Mouse (Mus musculus) ovary, postnatal 14 days (tissue): Measurements from ENCODE around the gene Cdc42se1.

ENCODE experiments used
- DNase-seq: peaks from one replicate; pipeline ENCODE4 v3.0.0; 2022; ENCODE audit warnings: low spot score

Gene Cdc42se1

GRCm38 (mm10) chr3:95250783-95251424 is 22.4 kb downstream of the Cdc42se1 start, which contains the start of gene Bnipl:
TSS of gene Bnipl (minus strand) at chr3:95251193.
- no peak for DNase-seq

- no peak for DNase-seq
These were observed 28.4 kb downstream of the Cdc42se1 start for GRCm38 (mm10) chr3:95256931-95257330.

GRCm38 (mm10) chr3:95261975-95262374 is 33.4 kb downstream of the Cdc42se1 start:
- no peak for DNase-seq

DNA sequence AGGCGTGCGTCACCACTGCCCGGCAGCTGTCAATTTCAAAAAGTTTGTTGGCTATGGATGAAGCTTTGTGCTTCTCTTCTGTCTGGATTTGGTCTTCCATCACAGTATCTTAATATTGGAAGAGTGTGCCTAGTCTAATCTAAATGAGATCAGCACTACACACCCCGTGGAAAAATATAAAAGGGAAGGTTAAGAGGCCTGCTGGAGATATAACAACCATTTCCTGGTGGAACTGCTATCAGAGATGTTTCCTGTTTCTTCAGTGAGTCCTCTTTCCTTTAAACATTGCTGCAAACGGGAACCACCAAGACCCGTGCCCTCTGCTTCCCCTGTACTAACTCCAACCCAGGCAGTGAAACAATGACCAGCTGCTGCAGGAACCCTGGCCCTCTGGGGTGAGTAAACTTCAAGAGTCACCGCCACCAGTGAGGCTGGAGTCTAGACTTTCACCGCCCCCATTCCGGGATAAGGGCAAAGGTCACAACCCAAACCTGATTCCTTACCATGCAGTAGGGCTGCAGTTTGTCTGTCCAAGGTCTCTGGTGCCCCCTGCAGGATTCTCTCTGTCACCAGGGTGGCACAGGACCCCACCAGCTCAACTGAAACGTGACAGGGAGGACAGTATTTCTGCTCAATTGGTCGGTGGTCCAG is 34.7 kb downstream of the Cdc42se1 start:
- peak; percentile 52 for DNase-seq

- no peak for DNase-seq
These were observed 36.2 kb downstream of the Cdc42se1 start for GRCm38 (mm10) chr3:95264724-95265123.

- no peak for DNase-seq
These were observed 37.5 kb downstream of the Cdc42se1 start for GRCm38 (mm10) chr3:95266052-95266451.

- DNase-seq, result no peak
These were observed 39.3 kb downstream of the Cdc42se1 start for GRCm38 (mm10) chr3:95267855-95268254.

- no peak for DNase-seq
These were observed 41.3 kb downstream of the Cdc42se1 start for GRCm38 (mm10) chr3:95269789-95270188.

GRCm38 (mm10) chr3:95270766-95271364 is 42.3 kb downstream of the Cdc42se1 start:
- DNase-seq, result no peak

GRCm38 (mm10) chr3:95273471-95273870 is 44.9 kb downstream of the Cdc42se1 start:
- DNase-seq, result no peak

GRCm38 (mm10) chr3:95274453-95274852 is 45.9 kb downstream of the Cdc42se1 start:
- no peak for DNase-seq

DNA sequence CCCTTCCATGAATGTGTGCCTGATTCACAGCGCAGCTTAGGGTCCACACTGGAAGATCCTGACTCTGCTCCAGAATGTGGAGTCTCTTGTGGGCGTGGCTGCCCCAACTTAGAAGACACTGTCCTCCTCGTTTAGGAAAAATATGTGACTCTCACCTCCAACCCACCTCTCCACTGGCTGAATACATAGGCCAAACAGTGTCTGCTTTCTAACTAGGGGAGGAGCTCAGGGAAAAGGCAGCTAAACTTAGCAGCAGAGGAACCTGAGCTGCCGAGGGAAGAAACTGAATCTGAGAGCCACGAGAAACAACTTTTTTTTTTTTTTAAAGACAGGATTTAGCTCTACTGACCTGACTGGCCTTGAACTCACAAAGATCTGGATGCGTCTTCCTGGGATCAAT is 46.6 kb downstream of the Cdc42se1 start:
- no peak for DNase-seq

DNA sequence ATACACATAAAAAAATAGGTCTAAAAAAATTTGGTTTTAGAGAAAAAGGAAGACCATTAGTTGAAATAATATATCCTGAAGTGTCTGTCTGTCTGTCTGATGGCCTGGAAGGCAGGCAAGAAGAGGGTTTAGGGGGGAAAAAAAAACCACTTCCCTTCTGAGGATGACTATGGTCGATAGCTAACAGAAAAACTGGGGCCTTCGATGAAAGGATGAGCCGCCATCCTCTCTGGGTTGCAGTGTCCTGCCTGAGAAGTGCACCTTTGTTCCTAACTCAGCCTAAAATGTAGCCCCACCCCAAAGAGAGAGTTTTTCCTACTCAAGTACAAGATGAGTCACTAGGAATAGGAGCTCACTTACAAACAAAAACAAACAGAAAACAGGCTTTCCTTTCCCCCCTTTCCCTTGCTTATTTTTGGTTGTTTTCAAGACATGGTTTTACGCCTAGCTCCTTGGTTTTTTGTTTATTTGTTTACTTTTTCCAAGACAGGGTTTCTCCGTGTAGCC is 47.9 kb downstream of the Cdc42se1 start:
- no peak for DNase-seq

- DNase-seq, result no peak
These were observed 48.6 kb downstream of the Cdc42se1 start for GRCm38 (mm10) chr3:95277149-95277551.

DNA sequence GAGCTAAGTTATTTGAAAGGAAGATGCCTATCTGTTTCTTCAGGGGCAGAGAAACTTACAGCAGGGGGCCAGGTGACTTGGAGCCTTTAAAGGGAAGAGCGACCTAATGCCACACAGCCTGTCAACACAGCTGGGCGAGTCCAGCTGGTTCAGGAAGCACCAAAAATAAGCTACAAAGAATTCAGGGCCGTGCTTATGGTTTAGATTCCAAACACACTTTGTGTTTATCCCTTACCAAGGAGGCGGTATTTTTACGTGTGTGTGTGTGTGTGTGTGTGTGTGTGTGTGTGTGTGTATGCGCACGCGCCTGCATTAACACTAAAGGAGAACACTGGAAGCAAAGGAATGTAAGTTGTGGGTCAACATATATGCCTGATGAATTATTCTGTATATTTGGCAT is 52.2 kb downstream of the Cdc42se1 start:
- no peak for DNase-seq

DNA sequence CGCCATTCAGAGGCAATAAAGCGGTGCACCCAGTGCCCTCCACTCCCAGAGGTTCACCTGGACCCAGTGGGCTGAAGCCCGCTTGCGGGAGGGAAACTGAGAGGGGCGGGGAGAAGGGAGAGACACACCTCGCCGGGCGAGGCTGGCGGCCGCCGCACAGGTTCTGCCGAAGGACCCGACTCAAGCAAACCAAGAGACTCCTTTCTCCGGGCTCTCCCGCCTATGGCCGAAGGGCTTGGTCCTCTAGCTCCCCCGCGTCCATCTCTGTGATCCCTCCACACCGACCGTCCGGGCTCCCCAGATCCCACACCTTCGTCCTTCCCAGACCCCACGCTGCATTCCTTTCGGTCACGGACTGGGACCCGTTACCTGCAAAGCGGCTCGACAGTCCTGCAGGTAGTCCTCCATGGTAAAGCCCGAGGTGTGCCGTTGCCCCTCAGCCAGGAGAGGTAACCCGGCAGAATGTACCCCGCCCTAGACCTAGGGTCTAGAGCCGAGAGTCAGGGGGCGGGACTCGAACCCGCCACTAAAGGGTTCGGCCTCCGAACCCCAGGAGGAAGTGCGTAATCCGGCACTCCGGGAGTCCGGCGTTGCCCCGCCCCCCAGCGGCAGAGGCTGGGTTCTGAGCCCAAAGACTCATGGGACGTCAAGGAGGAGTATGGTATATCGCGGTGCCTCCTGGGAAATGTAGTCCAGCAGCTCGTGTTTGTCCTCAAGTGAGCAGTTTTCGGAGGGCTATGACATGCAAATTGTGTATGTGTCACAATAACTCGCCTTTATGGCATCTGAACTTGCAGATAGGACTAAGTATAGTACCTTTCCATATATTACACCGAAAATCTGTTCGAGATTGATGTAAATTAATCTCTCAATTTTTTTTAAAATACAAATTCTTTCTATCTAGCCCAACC is 52.9 kb downstream of the Cdc42se1 start, which contains the start of the genes Mindy1 and Prune1:
TSS of gene Mindy1 (plus strand) at position 130 of the 911 bp plus-strand sequence.
TSS of gene Prune1 (minus strand) at position 861 of the 911 bp plus-strand sequence.
- peak; percentile 95 for DNase-seq

DNA sequence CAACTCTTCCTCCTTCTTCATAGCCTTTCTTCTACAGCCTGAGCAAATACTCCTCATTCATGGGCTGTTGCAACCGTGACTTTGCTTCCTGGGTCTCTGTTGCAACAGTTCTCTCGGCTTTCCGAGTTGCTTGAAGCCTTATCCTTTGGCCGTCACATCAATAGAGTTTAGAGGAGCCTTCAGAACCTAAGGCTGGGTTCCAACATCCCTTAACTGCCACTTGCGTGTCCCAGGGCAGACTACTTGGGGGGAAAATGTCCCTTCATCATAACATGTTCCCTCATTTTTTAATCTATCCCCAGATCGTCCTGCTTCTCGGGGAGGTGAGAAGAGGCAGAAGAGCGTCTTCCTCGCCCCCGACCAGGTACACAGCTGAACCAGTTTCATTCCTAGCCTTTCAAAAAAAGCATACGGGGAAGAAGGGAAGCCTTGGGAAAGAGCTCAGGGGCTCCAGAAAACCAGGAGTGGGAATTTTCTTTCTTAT is 53.9 kb downstream of the Cdc42se1 start:
- no peak for DNase-seq

GRCm38 (mm10) chr3:95282865-95283588 is 54.5 kb downstream of the Cdc42se1 start:
- DNase-seq, result peak; percentile 69

GRCm38 (mm10) chr3:95283589-95283941 is 55.0 kb downstream of the Cdc42se1 start:
- no peak for DNase-seq

DNA sequence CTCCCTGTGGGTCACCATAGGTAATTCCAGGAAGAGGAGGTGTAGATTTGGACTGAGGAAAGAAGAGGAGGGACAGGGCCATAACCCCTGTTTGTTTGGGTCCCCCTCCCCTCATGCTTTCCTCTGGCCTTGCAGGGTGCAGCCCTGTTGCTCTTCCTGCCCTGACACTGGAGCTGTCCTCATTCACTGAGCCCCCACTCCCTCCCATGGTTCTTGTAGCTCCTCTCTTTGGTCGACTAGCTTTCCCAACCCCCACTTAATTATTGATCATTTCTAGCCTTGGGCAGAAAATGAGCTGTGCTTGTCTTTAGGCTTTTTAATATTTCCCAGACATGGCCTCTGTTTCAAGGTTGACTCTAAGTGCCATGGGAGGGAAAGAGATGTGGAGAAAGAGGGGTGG is 55.5 kb downstream of the Cdc42se1 start:
- no peak for DNase-seq
